Mouse (Mus musculus) liver, embryonic 14.5 days (tissue): Measurements from ENCODE around the gene Gmds.

Experiments
- CTCF ChIP-seq: IDR thresholded peaks from 2 replicates; pipeline ENCODE4 v1.5.1; 2016; ENCODE audit warnings: antibody characterized with exemption, low read depth, control low read depth
- EP300 ChIP-seq: IDR thresholded peaks from 2 replicates; pipeline ENCODE4 v1.6.1; 2016; ENCODE audit warnings: antibody characterized with exemption, low read depth

DNA sequence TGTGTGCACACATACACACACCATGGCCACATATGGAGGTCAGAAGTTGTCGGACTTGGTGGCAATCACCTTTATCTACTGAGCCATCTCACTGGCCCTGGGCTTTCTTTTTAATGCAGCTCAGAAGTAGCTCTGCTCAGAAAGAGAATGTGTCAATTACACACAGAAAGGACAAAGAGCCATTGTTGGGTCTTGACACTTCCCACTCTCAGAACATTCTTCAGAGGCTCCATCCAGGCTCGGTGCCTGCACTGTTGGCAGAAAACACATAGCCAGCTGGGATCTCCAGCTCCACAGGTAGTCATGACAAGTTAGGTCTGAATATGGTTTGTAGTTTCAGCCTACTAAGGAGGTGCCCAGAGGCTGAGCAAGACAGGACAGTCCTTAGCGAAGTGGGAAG is 438.3 kb downstream of the Gmds start:
- TF ChIP-seq CTCF (no peak), EP300 (no peak)
